Mouse (Mus musculus): ENCODE measurements around the gene Gba2.
"Not testable (repeated sequence)": the region's sequence is repeated elsewhere in the genome, so short reads cannot be mapped to it uniquely, and the experiment has no call there.

Gba2 gene

GRCm38 (mm10) chr4:43553891-43554290, 24.8 kb downstream of the Gba2 start:
- DNase-seq (ENCODE audit: low spot score in 2 of 2), result no peak

- peak; percentile 67 to 72 for DNase-seq (ENCODE audit: low spot score in 2 of 2)
These were observed 26.2 kb downstream of the Gba2 start for GRCm38 (mm10) chr4:43552437-43552836.

GRCm38 (mm10) chr4:43551854-43552253, 26.8 kb downstream of the Gba2 start:
- not testable (repeated sequence) for DNase-seq (ENCODE audit: low spot score in 2 of 2)

GRCm38 (mm10) chr4:43549055-43549454, 29.6 kb downstream of the Gba2 start:
- no peak for DNase-seq (ENCODE audit: low spot score in 2 of 2)

GRCm38 (mm10) chr4:43547160-43547559, 31.5 kb downstream of the Gba2 start:
- DNase-seq (ENCODE audit: low spot score in 2 of 2), result no peak

- no peak for DNase-seq (ENCODE audit: low spot score in 2 of 2)
These were observed 32.2 kb downstream of the Gba2 start for GRCm38 (mm10) chr4:43546375-43547047.

- DNase-seq (ENCODE audit: low spot score in 2 of 2), result no peak
These were observed 36.6 kb downstream of the Gba2 start for GRCm38 (mm10) chr4:43542044-43542443.

GRCm38 (mm10) chr4:43536031-43536430, 42.6 kb downstream of the Gba2 start:
- DNase-seq (ENCODE audit: low spot score in 2 of 2), result no peak

- DNase-seq (ENCODE audit: low spot score in 2 of 2), result no peak
These were observed 43.0 kb downstream of the Gba2 start for GRCm38 (mm10) chr4:43535628-43536027.

- DNase-seq (ENCODE audit: low spot score in 2 of 2), result no peak
These were observed 45.4 kb downstream of the Gba2 start for GRCm38 (mm10) chr4:43533270-43533669.

- DNase-seq (ENCODE audit: low spot score in 2 of 2), result peak; percentile 85
These were observed 48.1 kb downstream of the Gba2 start for GRCm38 (mm10) chr4:43530581-43530980.

- DNase-seq (ENCODE audit: low spot score in 2 of 2), result no peak
These were observed 48.6 kb downstream of the Gba2 start for GRCm38 (mm10) chr4:43530081-43530501.

- DNase-seq (ENCODE audit: low spot score in 2 of 2), result peak in 1 of 2 experiments; percentile 16
These were observed 50.2 kb downstream of the Gba2 start for GRCm38 (mm10) chr4:43528487-43528886.

- no peak for DNase-seq (ENCODE audit: low spot score in 2 of 2)
These were observed 50.8 kb downstream of the Gba2 start for GRCm38 (mm10) chr4:43527880-43528279.

GRCm38 (mm10) chr4:43519956-43520355, 58.7 kb downstream of the Gba2 start:
- DNase-seq (ENCODE audit: low spot score in 2 of 2), result peak; percentile 91 to 96

GRCm38 (mm10) chr4:43519551-43519950, 59.1 kb downstream of the Gba2 start:
- no peak for DNase-seq (ENCODE audit: low spot score in 2 of 2)

All from right cerebral cortex, adult 2 months (tissue).